Mouse (Mus musculus) kidney, embryonic 14.5 days (tissue): ENCODE results near the gene Gng3. TPM values are rescaled to one million over a fixed set of nuclear protein-coding genes. Genes with fewer than 3 reads are reported as not detected.
A peak's percentile ranks its signal among the peaks of the same experiment; 100 is the strongest.

Source experiments
- ATAC-seq: fragments of 200-750 bp; cut with Nextera tagmentation; 2 replicates; pipeline ENCODE4 v1.8.0; 2017; ENCODE audit warnings: moderate number of reproducible peaks, mild to moderate bottlenecking, moderate TSS enrichment, moderate library complexity; ENCODE audit not compliant: low FRiP score, low TSS enrichment
- H3K27ac ChIP-seq: fragments of 300-500 bp; sonication (generic); 2 replicates; pipeline ENCODE4 v1.5.1; 2014; ENCODE audit warnings: low read depth, mild to moderate bottlenecking, low read length, moderate library complexity, mixed read lengths
- H3K27me3 ChIP-seq: fragments of 300-500 bp; sonication (generic); 2 replicates; pipeline ENCODE4 v1.6.1; 2014; ENCODE audit warnings: mild to moderate bottlenecking, low read length; ENCODE audit not compliant: control insufficient read depth, insufficient read depth
- H3K36me3 ChIP-seq: fragments of 300-500 bp; sonication (generic); 2 replicates; pipeline ENCODE4 v1.6.1; 2014; ENCODE audit warnings: low read length, mixed read lengths; ENCODE audit not compliant: control insufficient read depth, insufficient read depth
- H3K4me1 ChIP-seq: fragments of 300-500 bp; sonication (generic); 2 replicates; pipeline ENCODE4 v1.6.1; 2014; ENCODE audit warnings: low read length, mixed read lengths; ENCODE audit not compliant: control insufficient read depth, insufficient read depth
- H3K4me2 ChIP-seq: fragments of 300-500 bp; sonication (generic); replicated peaks from 2 replicates; pipeline ENCODE4 v1.6.1; 2014; ENCODE audit warnings: low read depth, mild to moderate bottlenecking, low read length
- H3K4me3 ChIP-seq: fragments of 300-500 bp; sonication (generic); 2 replicates; pipeline ENCODE4 v1.5.1; 2014; ENCODE audit warnings: mild to moderate bottlenecking, low read length
- H3K9ac ChIP-seq: fragments of 300-500 bp; sonication (generic); 2 replicates; pipeline ENCODE4 v1.6.1; 2014; ENCODE audit warnings: low read depth, mild to moderate bottlenecking, low read length, moderate library complexity
- H3K9me3 ChIP-seq: fragments of 300-500 bp; sonication (generic); 2 replicates; pipeline ENCODE4 v1.6.1; 2016; ENCODE audit warnings: low read length; ENCODE audit not compliant: control insufficient read depth
- WGBS: fragments of 180-500 bp; shearing (Covaris S2); extraction: QIAGEN DNeasy Blood & Tissue Kit; methylation state at CpG from one replicate; pipeline ENCODE4 v1.1.7; 2014; 5-methylcytosine and 5-hydroxymethylcytosine counted together
- polyA plus RNA-seq: library from polyadenylated mRNA; unstranded; fragments of >200 nt; fragmentation: Nextera tagmentation; extraction: Ambion mirVana; gene quantifications from 2 replicates; pipeline ENCODE4 v1.2.1, GENCODE M21; 2014

Gene Gng3
- polyA plus RNA-seq, 1 experiment from 2014 or later = 3.6 TPM

- H3K9me3 ChIP-seq = no peaks in the 10 kb centered on the region
- ATAC-seq = peak; percentile 21
- H3K4me2 ChIP-seq = peak overlapping the region; percentile 76
- H3K9ac ChIP-seq = peak overlapping the region; percentile 99
- peak overlapping the region; percentile 100 for H3K4me3 ChIP-seq
- WGBS = under 1% methylated on average over 48 of the region's 48 CpGs
- H3K36me3 ChIP-seq = peaks cover 44% of the 10 kb centered on the region
- H3K27ac ChIP-seq = peak overlapping the region; percentile 100
- H3K4me1 ChIP-seq = peaks cover 32% of the 10 kb centered on the region
- no peaks in the 10 kb centered on the region for H3K27me3 ChIP-seq
These were observed 18.5 kb downstream of the Gng3 start for GRCm38 (mm10) chr19:8820424-8820956.

GRCm38 (mm10) chr19:8819596-8820423, 19.2 kb downstream of the Gng3 start, which contains the start of gene Hnrnpul2:
Gene Hnrnpul2 (plus strand): TSS chr19:8820010.
- Histone ChIP-seq H3K36me3 (peaks cover 44% of the 10 kb centered on the region), H3K27ac (peak within 1 kb of the TSS; percentile 100), H3K4me3 (peak within 1 kb of the TSS; percentile 100), H3K4me2 (peak within 1 kb of the TSS; percentile 85), H3K9me3 (no peaks in the 10 kb centered on the region), H3K27me3 (no peaks in the 10 kb centered on the region), H3K4me1 (peaks cover 32% of the 10 kb centered on the region), H3K9ac (peak within 1 kb of the TSS; percentile 99)
- under 1% methylated on average over 82 of the region's 83 CpGs for WGBS
- peak; percentile 95 for ATAC-seq

DNA sequence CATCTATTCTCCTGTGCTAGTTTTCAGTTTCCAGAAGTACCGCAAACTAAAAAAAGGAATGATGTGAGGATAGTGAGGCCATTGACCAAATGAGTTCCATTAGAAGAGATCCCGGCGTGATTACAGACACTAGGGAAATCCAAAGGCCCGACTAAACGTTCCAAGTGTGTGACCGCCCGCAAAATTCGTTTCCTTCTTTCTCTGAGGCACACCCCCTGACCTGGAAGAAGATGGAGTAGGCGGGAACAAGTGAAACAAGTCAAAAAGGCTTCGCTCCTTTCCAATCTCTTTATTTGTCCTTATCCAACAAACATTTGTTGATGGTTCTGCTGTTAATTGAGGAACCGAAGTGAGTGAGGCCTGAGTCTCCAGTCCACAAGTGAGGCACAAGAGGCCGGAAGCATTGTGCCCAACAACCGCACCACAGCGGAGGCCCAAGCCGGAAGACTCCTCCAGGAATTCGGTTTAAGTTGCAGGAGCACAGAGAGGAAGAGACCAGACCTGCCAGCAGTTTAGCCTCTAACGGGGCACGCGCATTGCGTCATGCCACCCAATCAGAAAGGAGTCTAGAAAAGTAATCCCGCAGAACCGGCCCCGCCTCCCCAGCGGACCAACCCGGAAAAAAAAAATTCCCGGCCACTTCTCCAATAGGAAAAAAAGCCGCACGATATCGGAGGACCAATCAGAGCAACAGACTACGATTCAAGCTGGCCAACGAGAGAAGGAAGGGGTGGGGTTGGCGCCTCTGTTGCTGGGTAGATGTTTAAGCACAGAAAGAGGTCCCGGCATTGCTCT, 20.0 kb downstream of the Gng3 start, which contains the start of gene Ttc9c:
TSS of gene Ttc9c (minus strand) at position 533 of the 795 bp plus-strand sequence.
- H3K9ac ChIP-seq = peak within 1 kb of the TSS; percentile 99
- under 1% methylated on average over 33 of the region's 33 CpGs for WGBS
- H3K27me3 ChIP-seq = no peaks in the 10 kb centered on the region
- H3K27ac ChIP-seq = peak within 1 kb of the TSS; percentile 100
- H3K4me3 ChIP-seq = peak within 1 kb of the TSS; percentile 100
- peaks cover 32% of the 10 kb centered on the region for H3K4me1 ChIP-seq
- peak within 1 kb of the TSS; percentile 85 for H3K4me2 ChIP-seq
- H3K9me3 ChIP-seq = no peaks in the 10 kb centered on the region
- H3K36me3 ChIP-seq = peaks cover 43% of the 10 kb centered on the region
- ATAC-seq = peak; percentile 94

- Histone ChIP-seq H3K36me3 (peaks cover 42% of the 10 kb centered on the region), H3K4me1 (peaks cover 32% of the 10 kb centered on the region), H3K27ac (peak overlapping the region; percentile 96), H3K9me3 (no peaks in the 10 kb centered on the region), H3K9ac (peak overlapping the region; percentile 73), H3K4me3 (peak overlapping the region; percentile 100), H3K27me3 (no peaks in the 10 kb centered on the region), H3K4me2 (peak overlapping the region; percentile 85)
- no peak for ATAC-seq
- 21% methylated on average over 14 of the region's 14 CpGs for WGBS
These were observed 20.6 kb downstream of the Gng3 start for GRCm38 (mm10) chr19:8818301-8818798.

GRCm38 (mm10) chr19:8817001-8817400, 22.0 kb downstream of the Gng3 start:
- ATAC-seq = no peak
- Histone ChIP-seq H3K4me1 (peaks cover 20% of the 10 kb centered on the region), H3K27me3 (no peaks in the 10 kb centered on the region), H3K36me3 (peaks cover 45% of the 10 kb centered on the region), H3K4me3 (peak overlapping the region; percentile 1; the same call in 1 of the 2 replicates), H3K9ac (peak overlapping the region; percentile 7), H3K9me3 (no peaks in the 10 kb centered on the region), H3K27ac (no peak overlapping the region), H3K4me2 (peak overlapping the region; percentile 85; the same call in 1 of the 2 replicates)
- 83% methylated on average over 3 of the region's 3 CpGs for WGBS

DNA sequence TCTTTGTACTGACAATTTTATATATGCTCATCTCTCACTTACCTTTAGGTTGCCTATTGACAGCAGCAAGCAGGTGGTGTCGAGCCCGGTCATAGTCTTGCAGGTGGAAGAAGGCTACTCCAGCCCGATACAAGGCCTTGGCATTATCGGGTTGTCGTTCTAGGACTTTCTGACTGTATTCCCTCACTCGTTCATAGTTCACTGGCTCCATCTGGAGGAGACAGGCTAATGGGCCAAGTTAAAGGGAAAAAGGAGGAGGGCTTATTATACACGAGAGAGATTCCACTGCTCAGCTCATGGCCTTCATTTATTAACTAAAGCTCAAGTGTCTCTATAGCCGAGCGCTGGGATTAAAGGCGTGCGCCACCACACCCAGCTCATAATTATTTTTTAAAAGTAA, 23.2 kb downstream of the Gng3 start:
- ATAC-seq = no peak
- H3K27ac ChIP-seq = no peak overlapping the region
- peaks cover 56% of the 10 kb centered on the region for H3K36me3 ChIP-seq
- 0 out of 2 replicates have a peak overlapping the region, but pooled peaks have one; percentile 2 for H3K4me3 ChIP-seq
- H3K4me2 ChIP-seq = no peak overlapping the region
- 66% methylated on average over 11 of the region's 11 CpGs for WGBS
- no peaks in the 10 kb centered on the region for H3K9me3 ChIP-seq
- H3K4me1 ChIP-seq = peaks cover 17% of the 10 kb centered on the region
- no peaks in the 10 kb centered on the region for H3K27me3 ChIP-seq
- H3K9ac ChIP-seq = no peak overlapping the region

GRCm38 (mm10) chr19:8806810-8807209, 32.2 kb downstream of the Gng3 start:
- H3K4me2 ChIP-seq = no peak overlapping the region
- ATAC-seq = no peak
- H3K4me3 ChIP-seq = no peak overlapping the region
- 95% methylated on average over 5 of the region's 5 CpGs for WGBS
- H3K27me3 ChIP-seq = no peaks in the 10 kb centered on the region
- H3K4me1 ChIP-seq = peaks cover 12% of the 10 kb centered on the region; the same call in 1 of the 2 replicates
- H3K9ac ChIP-seq = no peak overlapping the region
- no peak overlapping the region for H3K27ac ChIP-seq
- H3K9me3 ChIP-seq = no peaks in the 10 kb centered on the region
- H3K36me3 ChIP-seq = peaks cover 67% of the 10 kb centered on the region

- Histone ChIP-seq H3K9ac (no peak overlapping the region), H3K4me2 (no peak overlapping the region), H3K36me3 (peaks cover 42% of the 10 kb centered on the region), H3K27ac (no peak overlapping the region), H3K4me3 (no peak overlapping the region), H3K9me3 (no peaks in the 10 kb centered on the region), H3K4me1 (peaks cover 15% of the 10 kb centered on the region; the same call in 1 of the 2 replicates), H3K27me3 (no peaks in the 10 kb centered on the region)
- WGBS = 92% methylated on average over 11 of the region's 11 CpGs
- ATAC-seq = no peak
These were observed 34.9 kb downstream of the Gng3 start for GRCm38 (mm10) chr19:8803879-8804660.
